Mouse (Mus musculus) spleen, adult 2 months (tissue): ENCODE measurements around the gene Galns.

Source experiments
- CTCF ChIP-seq: fragments of 200-500 bp; IDR thresholded peaks from 2 replicates; pipeline ENCODE4 v1.5.1; 2011; ENCODE audit warnings: mild to moderate bottlenecking, inconsistent platforms; ENCODE audit not compliant: insufficient read depth, insufficient read length, insufficient replicate concordance; ENCODE audit errors: extremely low read depth
- POLR2A ChIP-seq: fragments of 200-500 bp; IDR thresholded peaks from 2 replicates; pipeline ENCODE4 v1.6.1; 2011; ENCODE audit warnings: low read depth, low read length, inconsistent platforms

DNA sequence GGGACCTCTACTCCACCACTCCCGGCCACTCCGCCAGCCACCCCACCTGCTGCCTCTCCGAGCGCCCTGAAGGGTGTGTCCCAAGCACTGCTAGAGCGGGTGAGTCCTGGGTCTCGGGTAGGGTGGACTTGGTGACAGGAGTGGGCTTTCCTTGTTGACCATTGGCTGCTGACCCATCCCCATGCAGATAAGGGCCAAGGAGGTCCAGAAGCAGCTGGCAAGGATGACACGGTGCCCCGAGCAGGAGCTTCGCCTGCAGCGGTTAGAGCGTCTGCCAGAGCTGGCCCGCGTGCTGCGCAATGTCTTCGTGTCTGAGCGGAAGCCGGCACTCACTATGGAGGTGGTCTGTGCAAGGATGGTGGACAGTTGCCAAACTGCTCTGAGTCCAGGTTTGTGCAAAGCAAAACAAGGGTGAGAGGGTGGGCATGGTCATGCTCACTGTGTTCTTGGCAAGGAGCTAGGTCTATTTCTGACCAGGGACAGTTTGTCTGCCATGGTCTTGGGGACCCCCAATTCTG is 39.5 kb downstream of the Galns start:
- TF ChIP-seq POLR2A (no peak), CTCF (no peak)
